Mouse (Mus musculus) forebrain, embryonic 11.5 days (tissue): ENCODE measurements around the gene Ccdc120. TPM values are rescaled to one million over a fixed set of nuclear protein-coding genes. Genes with fewer than 3 reads are reported as not detected.
"Not testable (repeated sequence)": the region's sequence is repeated elsewhere in the genome, so short reads cannot be mapped to it uniquely, and the experiment has no call there.

ENCODE experiments used
- ATAC-seq: fragments of 200-750 bp; cut with Nextera tagmentation; replicated peaks from 2 replicates; pipeline ENCODE4 v1.8.0; 2017; ENCODE audit warnings: moderate TSS enrichment; ENCODE audit not compliant: low FRiP score
- DNase-seq: peaks from one replicate; pipeline ENCODE4 v3.0.0-alpha.2; 2017; ENCODE audit warnings: low spot score
- H3K27ac ChIP-seq: fragments of 300-500 bp; sonication (generic); 2 replicates; pipeline ENCODE4 v1.5.1; 2014; ENCODE audit warnings: low read depth, low read length
- H3K27me3 ChIP-seq: fragments of 300-500 bp; sonication (generic); 2 replicates; pipeline ENCODE4 v1.6.1; 2014; ENCODE audit warnings: mild to moderate bottlenecking, low read length, mixed read lengths; ENCODE audit not compliant: control insufficient read depth, insufficient read depth
- H3K36me3 ChIP-seq: fragments of 300-500 bp; sonication (generic); 2 replicates; pipeline ENCODE4 v1.6.1; 2014; ENCODE audit warnings: mild to moderate bottlenecking, low read length, moderate library complexity, mixed read lengths; ENCODE audit not compliant: control insufficient read depth, insufficient read depth
- H3K4me1 ChIP-seq: fragments of 300-500 bp; sonication (generic); replicated peaks from 2 replicates; pipeline ENCODE4 v1.6.1; 2014; ENCODE audit warnings: low read length, mixed read lengths; ENCODE audit not compliant: control insufficient read depth, insufficient read depth
- H3K4me2 ChIP-seq: fragments of 300-500 bp; sonication (generic); 2 replicates; pipeline ENCODE4 v1.6.1; 2014; ENCODE audit warnings: low read depth, mild to moderate bottlenecking, low read length, moderate library complexity, mixed read lengths; ENCODE audit not compliant: severe bottlenecking
- H3K4me3 ChIP-seq: fragments of 300-500 bp; sonication (generic); 2 replicates; pipeline ENCODE4 v1.5.1; 2014; ENCODE audit warnings: low read depth, low read length
- H3K9ac ChIP-seq: fragments of 300-500 bp; sonication (generic); 2 replicates; pipeline ENCODE4 v1.6.1; 2014; ENCODE audit warnings: low read length
- H3K9me3 ChIP-seq: fragments of 300-500 bp; sonication (generic); 2 replicates; pipeline ENCODE4 v1.6.1; 2016; ENCODE audit warnings: low read length, mixed read lengths; ENCODE audit not compliant: control insufficient read depth
- WGBS: fragments of 180-500 bp; shearing (Covaris S2); extraction: QIAGEN DNeasy Blood & Tissue Kit; methylation state at CpG from one replicate; pipeline ENCODE4 v1.1.7; 2014; 5-methylcytosine and 5-hydroxymethylcytosine counted together
- polyA plus RNA-seq: library from polyadenylated mRNA; unstranded; fragments of >200 nt; fragmentation: Nextera tagmentation; extraction: Ambion mirVana; gene quantifications from 2 replicates; pipeline ENCODE4 v1.2.1, GENCODE M21; 2014

Gene Ccdc120
- polyA plus RNA-seq, 1 experiment from 2014 or later = 22.8 TPM

DNA sequence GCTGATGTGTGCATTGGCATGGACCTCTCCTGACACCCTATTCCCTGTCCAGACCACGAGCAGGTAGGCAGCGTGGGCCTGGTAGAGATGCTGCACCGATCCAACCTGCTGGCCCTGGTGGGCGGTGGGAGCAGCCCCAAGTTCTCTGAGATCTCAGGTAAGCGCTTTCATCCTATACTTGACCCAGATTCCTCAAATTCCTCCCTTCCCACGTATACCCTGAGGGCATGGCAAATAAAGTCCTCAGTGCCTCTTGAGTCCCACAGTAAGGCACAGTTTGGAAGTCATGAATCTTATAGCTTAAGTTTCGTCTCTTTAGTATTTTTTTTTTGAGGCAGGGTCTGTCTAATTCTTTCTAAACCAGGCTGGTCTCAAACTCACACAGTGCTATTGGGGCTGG lies 26.6 kb downstream of the Ccdc120 start:
- WGBS = 79% methylated on average over 7 of the region's 7 CpGs
- Histone ChIP-seq H3K4me2 (no peak overlapping the region), H3K36me3 (no peaks in the 10 kb centered on the region; the same call in 1 of the 2 replicates), H3K9ac (no peak overlapping the region), H3K27ac (no peak overlapping the region), H3K4me3 (no peak overlapping the region), H3K4me1 (no peaks in the 10 kb centered on the region), H3K27me3 (no peaks in the 10 kb centered on the region), H3K9me3 (no peaks in the 10 kb centered on the region)
- ATAC-seq (no peak), DNase-seq (no peak)

DNA sequence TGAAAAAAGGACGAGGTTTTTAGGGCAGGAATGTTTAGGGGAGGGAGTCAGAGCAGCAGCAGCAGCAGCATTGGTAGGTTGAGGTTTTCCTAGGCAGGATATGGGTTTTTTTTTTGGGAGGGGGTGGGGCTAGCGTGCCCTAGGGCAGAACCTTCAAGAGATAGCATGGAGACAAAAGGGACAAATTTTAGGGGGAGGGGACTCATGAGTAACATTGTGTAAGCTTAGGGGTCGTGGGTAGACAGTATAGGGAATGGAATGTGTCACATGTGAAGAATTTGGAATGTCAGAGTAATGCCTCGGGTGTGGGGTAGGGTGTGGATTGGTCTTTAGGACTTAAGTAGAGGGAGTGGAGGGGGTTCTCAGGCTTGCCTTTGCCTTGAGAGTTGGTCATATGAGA lies 28.0 kb downstream of the Ccdc120 start:
- Histone ChIP-seq H3K4me3 (peak overlapping the region; percentile 46), H3K4me1 (no peaks in the 10 kb centered on the region), H3K27ac (no peak overlapping the region), H3K4me2 (peak overlapping the region; percentile 57), H3K27me3 (no peaks in the 10 kb centered on the region), H3K9me3 (no peaks in the 10 kb centered on the region), H3K36me3 (no peaks in the 10 kb centered on the region; the same call in 1 of the 2 replicates), H3K9ac (no peak overlapping the region)
- DNase-seq (no peak), ATAC-seq (no peak)
- WGBS = 39% methylated on average over 4 of the region's 4 CpGs

- H3K9ac ChIP-seq = peak overlapping the region; percentile 63
- H3K9me3 ChIP-seq = no peaks in the 10 kb centered on the region
- no peak for DNase-seq
- 0 out of 2 replicates have a peak overlapping the region, but pooled peaks have one; percentile 79 for H3K27ac ChIP-seq
- no peaks in the 10 kb centered on the region for H3K4me1 ChIP-seq
- peak overlapping the region; percentile 46 for H3K4me3 ChIP-seq
- 24% methylated on average over 11 of the region's 11 CpGs for WGBS
- H3K27me3 ChIP-seq = no peaks in the 10 kb centered on the region
- peak overlapping the region; percentile 57 for H3K4me2 ChIP-seq
- ATAC-seq = no peak
- H3K36me3 ChIP-seq = no peaks in the 10 kb centered on the region; the same call in 1 of the 2 replicates
Measured at GRCm38 (mm10) chrX:7722282-7722611, 28.5 kb downstream of the Ccdc120 start.

DNA sequence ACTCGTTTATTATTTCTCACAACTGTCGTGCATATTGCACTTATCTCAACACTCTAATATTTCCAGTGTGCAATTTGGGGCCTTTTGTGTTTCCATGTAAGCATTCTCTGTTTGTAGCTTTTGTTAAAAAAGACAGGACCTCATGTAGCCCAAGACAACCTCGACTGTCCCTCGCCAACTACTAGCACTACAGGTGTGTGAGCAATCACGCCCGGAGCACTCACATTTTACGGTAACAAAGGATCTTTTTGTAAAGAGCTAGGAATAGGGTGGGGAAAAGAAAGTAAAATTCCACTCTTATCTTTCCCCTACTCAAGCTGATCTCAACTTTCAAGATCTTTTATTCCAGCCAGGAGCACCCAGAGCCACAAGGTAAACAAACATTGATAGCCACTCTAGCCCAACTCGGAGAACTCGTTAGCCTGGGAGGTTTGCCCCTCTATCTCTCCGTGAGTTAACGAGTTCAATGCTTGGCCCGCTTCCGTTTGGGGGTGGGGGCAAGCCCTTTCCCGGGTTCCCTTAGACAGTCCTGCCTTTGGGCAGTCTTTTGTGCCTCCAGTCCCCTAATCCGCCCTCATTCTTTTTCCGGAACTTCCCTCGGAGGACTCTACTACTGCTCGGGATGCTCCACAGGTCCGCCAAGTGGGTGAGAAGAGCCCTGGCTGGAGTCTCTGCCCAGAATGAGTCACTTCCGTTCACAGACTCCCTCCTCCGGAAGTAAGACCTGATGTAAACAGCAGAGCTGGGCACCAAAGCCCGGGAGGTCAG lies 29.0 kb downstream of the Ccdc120 start, which contains the start of gene Gm45208:
TSS of gene Gm45208 (plus strand) at position 732 of the 768 bp plus-strand sequence.
- DNase-seq (peak; percentile 72), ATAC-seq (peak; percentile 82)
- WGBS = 23% methylated on average over 22 of the region's 22 CpGs
- peak within 1 kb of the TSS; percentile 57 for H3K4me2 ChIP-seq
- H3K27ac ChIP-seq = peak within 1 kb of the TSS; percentile 79
- no peaks in the 10 kb centered on the region for H3K4me1 ChIP-seq
- H3K9me3 ChIP-seq = no peaks in the 10 kb centered on the region
- H3K36me3 ChIP-seq = no peaks in the 10 kb centered on the region; the same call in 1 of the 2 replicates
- peak within 1 kb of the TSS; percentile 63 for H3K9ac ChIP-seq
- peak within 1 kb of the TSS; percentile 46 for H3K4me3 ChIP-seq
- no peaks in the 10 kb centered on the region for H3K27me3 ChIP-seq

- 38% methylated on average over 1 of the region's 1 CpGs for WGBS
- DNase-seq, ATAC-seq, H3K27ac ChIP-seq, H3K9me3 ChIP-seq, H3K36me3 ChIP-seq, H3K4me2 ChIP-seq, H3K4me1 ChIP-seq, H3K4me3 ChIP-seq, H3K27me3 ChIP-seq, H3K9ac ChIP-seq: not testable (repeated sequence)
Measured at GRCm38 (mm10) chrX:7716058-7716457, 34.6 kb downstream of the Ccdc120 start.

DNA sequence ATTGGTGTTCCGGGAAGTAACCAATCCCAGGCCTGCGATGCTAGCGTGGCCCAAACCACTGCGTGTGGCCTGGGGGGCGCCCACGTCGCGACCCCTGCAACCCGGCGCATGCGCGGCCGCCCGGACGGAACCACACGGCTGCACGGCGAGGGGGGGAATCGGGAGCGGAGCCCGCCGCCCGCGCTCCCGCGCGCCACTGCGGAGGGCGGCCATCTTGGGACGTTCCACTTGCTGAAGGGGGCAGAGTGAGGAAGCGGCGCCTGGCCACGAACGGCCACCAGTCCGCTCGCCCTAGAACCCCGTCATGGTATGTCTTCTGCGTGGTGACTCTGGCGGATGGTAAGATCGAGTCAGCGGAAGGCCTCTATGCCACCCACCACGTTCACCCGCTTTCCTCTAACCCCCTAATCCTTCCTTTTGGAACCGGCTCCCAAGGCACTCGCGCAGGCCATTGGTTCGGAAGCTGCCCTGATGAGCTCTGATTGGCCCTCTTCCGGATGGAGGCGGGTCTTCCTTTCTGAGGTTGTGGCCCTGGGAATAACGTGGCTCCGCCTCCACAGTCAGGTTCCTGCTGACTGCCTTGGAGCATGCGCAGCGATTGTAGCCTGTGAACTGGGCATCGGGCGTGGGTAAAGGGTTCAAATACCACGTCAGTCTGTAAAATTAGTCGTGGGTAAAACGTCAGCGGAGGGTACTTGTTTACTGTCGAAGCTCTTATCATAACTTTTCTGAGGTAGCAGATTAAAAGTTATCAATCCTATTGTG lies 36.4 kb downstream of the Ccdc120 start, which contains the start of gene Wdr45:
TSS of gene Wdr45 (plus strand) at position 199 of the 765 bp plus-strand sequence.
- H3K27ac ChIP-seq = not testable (repeated sequence)

GRCm38 (mm10) chrX:7713764-7714134 lies 37.0 kb downstream of the Ccdc120 start:
- H3K27me3 ChIP-seq, H3K9me3 ChIP-seq, ATAC-seq, H3K4me1 ChIP-seq, DNase-seq, H3K27ac ChIP-seq, H3K36me3 ChIP-seq: not testable (repeated sequence)
- Histone ChIP-seq H3K4me3 (peak overlapping the region; percentile 26), H3K4me2 (peak overlapping the region; percentile 43), H3K9ac (peak overlapping the region; percentile 32; the same call in 1 of the 2 replicates)
- WGBS = 31% methylated on average over 5 of the region's 12 CpGs

More for the DNA sequence above, 36.4 kb downstream of the Ccdc120 start, which contains the start of gene Wdr45:
- peak within 1 kb of the TSS; percentile 43 for H3K4me2 ChIP-seq
- peak within 1 kb of the TSS; percentile 32; the same call in 1 of the 2 replicates for H3K9ac ChIP-seq
- H3K4me1 ChIP-seq, H3K36me3 ChIP-seq, H3K27me3 ChIP-seq, H3K9me3 ChIP-seq: not testable (repeated sequence)
- ATAC-seq = peak; percentile 97
- peak; percentile 90 for DNase-seq
- WGBS = 18% methylated on average over 37 of the region's 60 CpGs
- H3K4me3 ChIP-seq = peak within 1 kb of the TSS; percentile 26

- peak; percentile 94 for ATAC-seq
- Histone ChIP-seq H3K4me2 (peak within 1 kb of the TSS; percentile 58), H3K36me3 (no peaks in the 10 kb centered on the region), H3K4me3 (peak within 1 kb of the TSS; percentile 49), H3K27me3 (no peaks in the 10 kb centered on the region), H3K4me1 (no peaks in the 10 kb centered on the region; the same call in 1 of the 2 replicates), H3K9me3 (no peaks in the 10 kb centered on the region), H3K27ac (no peak within 1 kb of the TSS), H3K9ac (peak within 1 kb of the TSS; percentile 50)
- 12% methylated on average over 33 of the region's 33 CpGs for WGBS
- peak; percentile 84 for DNase-seq
Measured at GRCm38 (mm10) chrX:7696954-7697381, 53.7 kb downstream of the Ccdc120 start, which contains the start of gene Gpkow. TSS of gene Gpkow (plus strand) at chrX:7697131.
